Mouse (Mus musculus) left cerebral cortex, postnatal 36 days (tissue): ENCODE data around the gene Olfr1426. TPM values are rescaled to one million over a fixed set of nuclear protein-coding genes. Genes with fewer than 3 reads are reported as not detected.
"Not testable (repeated sequence)": the region's sequence is repeated elsewhere in the genome, so short reads cannot be mapped to it uniquely, and the experiment has no call there.

Experiments used
- DNase-seq, 2 experiments: peaks; one replicate each; pipeline ENCODE4 v3.0.0; 2021 to 2022; ENCODE audit warnings: low spot score in 2 of 2, mixed read lengths in 1 of 2
- intact Hi-C: fragments of 180-260 bp; cut with DNase I; formaldehyde crosslinking; loops from one replicate; pipeline ENCODE4 v1.15.1; 2025
- total RNA-seq, 2 experiments: library from RNA; stranded (reverse); gene quantifications; 2 replicates each; pipeline ENCODE4 v1.2.3; 2021

Olfr1426 gene
- not detected for total RNA-seq

DNA sequence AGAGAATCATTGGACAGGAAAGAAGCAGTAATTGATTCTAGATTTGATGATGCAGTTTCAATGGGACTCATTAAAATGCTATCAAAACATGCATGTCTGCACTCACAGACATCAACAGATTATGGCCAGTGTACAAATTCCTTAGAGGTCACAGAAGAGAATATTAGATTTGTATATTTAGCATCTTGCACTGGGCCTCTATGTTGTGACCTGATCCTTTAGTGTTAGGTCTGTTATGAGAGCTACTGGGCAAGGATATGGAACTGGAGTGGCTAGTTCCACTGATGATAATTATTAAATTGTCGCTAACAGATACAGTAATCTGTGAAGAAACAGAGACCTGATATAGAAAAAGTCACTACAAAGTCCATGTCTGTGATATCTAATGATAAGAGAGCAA, at the start of gene Olfr1426:
Olfr1426 (minus strand) TSS at position 101 of the 400 bp plus-strand sequence.
- no peak for DNase-seq
- intact Hi-C loops, result no loop called here

DNA sequence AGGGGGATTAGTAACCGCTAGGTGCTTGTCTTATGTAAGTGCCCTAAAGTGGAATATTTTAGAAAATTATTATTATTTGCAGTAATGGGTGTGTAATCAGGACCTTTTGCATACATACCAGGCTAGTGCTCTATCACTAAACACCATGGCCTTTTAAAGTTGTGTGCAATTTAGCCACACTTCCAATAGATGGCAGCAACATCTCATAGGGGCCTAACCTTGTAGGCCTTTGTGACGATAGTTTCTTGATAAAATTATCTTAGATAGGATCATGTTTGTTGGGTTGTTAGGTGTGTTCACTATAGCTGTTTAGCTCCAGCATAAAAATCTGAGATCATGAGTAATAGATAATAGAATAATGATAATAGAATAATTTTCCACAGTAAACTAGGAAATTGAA, 42.5 kb upstream of the Olfr1426 start:
- intact Hi-C loops, result loop anchor here (5.0 to 10.0 kb wide), 3 partner anchors 281 to 461 kb away; partner anchors contain the start of genes Dtx4, Gm4952 and Olfr1441
- no peak for DNase-seq

DNA sequence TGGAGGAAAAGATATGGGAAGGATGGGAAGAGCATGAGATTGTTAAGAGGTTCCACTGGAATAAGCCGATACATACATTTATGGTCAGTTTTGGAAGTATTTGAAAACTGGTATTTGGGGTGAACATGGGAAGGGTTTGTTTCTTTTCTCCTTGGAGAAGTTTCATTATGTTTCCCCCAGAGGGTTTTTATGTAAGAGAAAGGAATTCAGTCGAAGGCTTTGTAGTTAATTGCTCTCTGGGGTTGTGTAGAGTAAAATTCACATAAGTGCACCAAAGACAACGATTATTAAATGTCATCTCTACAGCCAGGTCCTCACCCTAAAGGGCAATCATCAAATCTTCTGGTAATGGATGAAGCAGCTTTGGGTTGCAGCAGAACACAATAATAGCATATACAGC, 31.3 kb upstream of the Olfr1426 start, which contains the start of gene Olfr76:
Olfr76 (minus strand) TSS at position 101 of the 400 bp plus-strand sequence.
- DNase-seq, result no peak
- intact Hi-C loops, result no loop called here

DNA sequence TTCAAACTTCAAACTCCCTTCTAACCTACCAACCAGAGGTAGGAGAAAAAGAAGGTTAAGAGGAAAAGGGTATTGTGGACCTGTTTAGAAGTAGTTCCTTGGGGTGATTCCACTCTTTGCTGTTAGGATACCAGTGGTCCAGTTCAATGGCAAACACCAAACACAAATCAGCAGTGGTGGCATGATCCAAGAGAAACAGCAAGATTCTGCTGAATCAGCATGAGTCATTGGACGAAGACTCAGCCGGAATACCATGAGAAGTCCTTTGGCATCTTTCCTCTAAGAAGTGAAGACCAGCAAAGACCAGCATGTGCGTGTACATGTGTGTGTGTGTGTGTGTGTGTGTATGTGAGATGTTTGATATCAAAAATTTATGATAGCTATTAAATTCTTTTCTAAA, 24.7 kb upstream of the Olfr1426 start:
- no peak for DNase-seq
- intact Hi-C loops, result no loop called here

DNA sequence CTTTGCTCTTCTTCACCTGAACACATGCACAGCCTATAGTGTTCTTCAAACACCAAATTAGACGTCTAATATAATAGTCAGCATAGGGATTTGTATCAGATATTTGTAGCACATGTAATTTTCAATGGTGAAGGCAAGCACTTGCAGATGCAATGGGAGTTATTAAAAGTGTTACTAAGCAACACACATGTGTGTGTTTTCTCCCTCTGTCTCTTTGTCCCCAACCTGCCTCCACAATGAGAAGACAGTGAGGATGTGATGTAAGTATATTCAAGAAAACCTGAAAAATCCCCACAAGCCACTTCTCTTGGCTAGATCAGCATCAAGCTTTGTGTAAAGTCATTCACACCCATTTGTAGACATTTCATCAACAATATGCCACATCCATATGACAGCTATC, 24.0 kb upstream of the Olfr1426 start, which contains the start of gene Olfr1428:
Olfr1428 (minus strand) TSS at position 101 of the 400 bp plus-strand sequence.
- intact Hi-C loops, result no loop called here
- DNase-seq, result no peak

DNA sequence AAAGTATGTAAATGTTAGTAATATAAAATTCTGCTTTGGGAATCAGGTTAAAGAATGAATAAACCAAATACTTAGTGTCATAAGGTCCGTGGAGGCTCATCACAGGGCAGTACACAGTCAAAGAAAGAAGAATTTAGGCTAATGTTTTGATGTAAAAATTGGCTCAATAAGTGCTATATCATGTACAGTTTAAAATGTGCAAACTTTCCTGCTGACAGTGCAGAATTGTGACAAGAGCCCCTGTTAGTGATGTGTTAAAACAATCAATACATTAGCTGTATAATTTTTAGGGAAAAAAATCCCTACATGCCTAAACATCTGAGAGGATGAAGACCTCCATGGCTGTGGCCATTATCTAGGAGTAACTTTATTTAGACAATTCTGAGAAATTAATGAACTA, 22.0 kb upstream of the Olfr1426 start:
- DNase-seq, result no peak
- intact Hi-C loops, result no loop called here

DNA sequence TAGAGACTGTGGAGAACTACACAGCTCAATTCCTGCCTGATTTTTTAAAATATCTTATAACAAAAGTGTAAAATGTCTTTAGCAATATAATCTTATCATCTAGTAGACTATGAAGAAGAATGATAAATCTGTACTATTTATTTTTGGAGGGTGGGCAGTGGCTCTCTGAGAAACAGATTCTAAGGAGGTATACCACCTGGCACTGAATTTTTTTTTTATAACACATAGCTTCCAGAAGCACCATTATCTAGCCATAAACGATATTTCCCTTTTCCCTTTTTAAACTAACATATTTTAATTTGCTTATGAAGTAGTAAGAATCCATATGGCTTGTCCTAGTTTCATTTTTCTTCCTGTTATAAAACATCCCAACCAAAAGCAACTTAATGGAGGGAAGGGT, 12.7 kb upstream of the Olfr1426 start:
- no peak for DNase-seq
- intact Hi-C loops, result no loop called here

DNA sequence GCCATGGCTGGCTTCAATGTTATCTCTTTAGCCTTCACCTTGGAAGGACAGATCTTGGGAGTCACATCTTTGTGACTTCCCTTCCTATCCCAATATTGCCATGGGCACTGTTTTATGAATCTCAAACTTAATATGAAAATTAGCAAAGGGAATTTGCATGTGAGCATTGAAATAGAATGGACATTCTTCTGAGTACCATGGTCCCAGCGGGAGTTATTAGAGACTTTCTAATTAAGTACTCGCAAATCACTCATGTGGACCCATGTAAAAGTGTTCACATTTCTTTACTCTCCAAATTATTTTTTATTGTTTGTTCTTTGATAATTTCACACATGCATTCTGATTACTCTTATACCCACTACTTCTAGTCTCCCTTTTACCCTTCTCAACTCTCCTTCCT, 11.4 kb upstream of the Olfr1426 start, which contains the start of gene Olfr1427:
Olfr1427 (minus strand) TSS at position 101 of the 400 bp plus-strand sequence.
- no peak for DNase-seq
- intact Hi-C loops, result no loop called here

DNA sequence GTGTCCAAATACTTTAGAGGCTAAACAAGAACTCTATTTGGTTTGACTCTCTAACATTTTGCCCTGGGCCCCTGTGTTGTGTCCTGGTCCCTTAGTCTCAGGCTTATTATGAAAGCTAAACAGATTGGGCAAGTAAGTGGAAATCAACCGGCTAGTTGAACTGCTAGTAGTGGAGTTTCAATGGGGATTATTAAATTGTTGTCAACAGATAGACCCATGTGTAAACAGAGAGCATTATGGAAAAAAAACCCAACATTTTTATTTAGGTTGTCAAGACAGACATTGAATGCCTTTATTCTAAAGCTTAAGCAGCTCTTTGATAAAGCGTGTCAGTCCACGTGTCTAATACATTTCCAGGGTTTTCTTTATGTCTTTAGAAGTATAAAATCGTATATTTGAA, 14.2 kb downstream of the Olfr1426 start, which contains the start of gene Olfr1425:
Olfr1425 (minus strand) TSS at position 101 of the 400 bp plus-strand sequence.
- DNase-seq, intact Hi-C loops: not testable (repeated sequence)

DNA sequence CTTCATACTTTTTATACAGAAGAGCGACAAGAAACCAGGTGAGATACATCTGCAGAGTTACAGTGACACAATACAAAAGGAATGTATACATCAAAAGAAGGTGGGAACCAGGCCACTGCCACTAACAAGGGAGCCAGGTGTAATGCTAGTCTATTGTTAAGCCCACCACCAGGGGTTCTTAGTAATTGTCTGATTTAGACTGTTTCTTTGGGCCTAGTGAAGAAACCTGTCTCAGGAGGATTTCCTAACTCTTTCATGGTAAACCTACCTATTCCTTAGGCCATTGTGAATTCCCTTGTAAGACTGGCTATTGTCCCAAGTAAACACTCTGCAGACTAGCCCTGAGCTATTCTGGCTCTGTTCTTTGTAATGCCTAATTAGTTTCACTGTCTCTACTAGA, 22.3 kb downstream of the Olfr1426 start:
- intact Hi-C loops, DNase-seq: not testable (repeated sequence)

DNA sequence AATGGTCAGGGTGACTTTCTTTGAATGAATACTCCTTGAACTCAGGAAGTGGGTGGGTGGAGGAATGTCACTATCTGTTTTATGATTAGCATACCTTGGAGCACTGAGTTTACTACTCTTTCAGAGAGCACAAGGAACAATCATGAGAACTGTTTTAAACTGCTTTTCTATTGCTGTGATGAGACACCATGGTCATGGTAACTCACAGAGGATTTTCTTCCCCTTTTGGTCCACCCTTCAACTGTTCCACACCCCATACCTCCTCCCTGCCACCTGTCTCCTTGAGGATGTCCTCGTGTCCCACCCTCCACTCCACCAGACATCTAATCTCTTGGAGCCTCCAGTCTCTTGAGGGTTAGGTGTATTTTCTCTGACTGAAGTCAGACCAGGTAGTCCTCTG, 24.0 kb downstream of the Olfr1426 start:
- intact Hi-C loops, DNase-seq: not testable (repeated sequence)

DNA sequence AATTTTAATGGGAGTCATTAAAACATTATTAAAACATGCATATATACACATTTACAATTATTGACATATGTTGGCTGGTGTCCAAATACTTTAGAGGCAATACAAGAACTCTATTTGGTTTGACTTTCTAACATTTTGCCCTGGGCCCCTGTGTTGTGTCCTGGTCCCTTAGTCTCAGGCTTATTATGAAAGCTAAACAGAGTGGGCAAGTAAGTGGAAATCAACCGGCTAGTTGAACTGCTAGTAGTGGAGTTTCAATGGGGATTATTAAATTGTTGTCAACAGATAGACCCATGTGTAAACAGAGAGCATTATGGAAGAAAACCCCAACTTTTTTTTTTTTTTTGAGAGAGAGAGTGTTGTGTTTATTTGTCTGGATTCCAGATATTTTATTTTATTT, 29.2 kb downstream of the Olfr1426 start, which contains the start of gene Olfr1424:
Olfr1424 (minus strand) TSS at position 101 of the 400 bp plus-strand sequence.
- DNase-seq, intact Hi-C loops: not testable (repeated sequence)

DNA sequence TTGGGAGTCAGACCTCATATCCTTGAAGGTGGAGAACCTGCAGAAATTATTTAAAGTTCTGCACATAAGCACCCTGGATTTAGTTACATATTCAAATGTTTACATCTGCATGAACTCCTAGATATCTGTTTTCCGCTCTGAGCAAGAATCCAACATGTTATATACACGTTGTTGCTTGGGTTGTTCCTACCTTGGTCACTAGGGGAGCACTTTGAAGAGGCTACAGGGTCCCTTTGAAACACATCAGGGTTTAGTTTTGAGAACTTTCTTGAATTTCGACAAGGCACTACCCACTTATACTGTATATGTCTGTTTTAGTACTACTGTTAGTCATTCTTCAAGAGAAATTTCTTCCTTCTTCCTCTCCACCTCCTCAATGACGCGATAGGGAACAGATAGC, 48.6 kb downstream of the Olfr1426 start:
- intact Hi-C loops, result no loop called here
- DNase-seq, result no peak

DNA sequence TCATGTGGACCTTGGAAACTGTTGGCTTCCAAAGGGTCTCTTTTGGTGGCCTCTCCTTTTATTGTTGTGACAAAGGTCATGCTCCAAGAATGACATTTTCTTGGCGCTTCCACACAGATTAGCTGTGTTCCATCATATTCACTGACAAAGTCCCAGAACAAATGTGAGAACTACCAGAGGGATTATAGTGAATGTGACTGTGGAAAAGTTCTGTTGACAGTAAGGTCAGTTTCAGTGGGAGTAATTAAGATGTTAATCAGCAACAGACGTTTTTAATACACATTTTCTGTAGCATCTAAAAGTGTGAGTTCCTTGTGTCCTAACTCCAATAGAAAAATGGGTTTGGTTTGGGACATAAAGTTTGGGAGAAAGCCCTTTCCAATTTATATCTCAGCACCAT, 50.6 kb downstream of the Olfr1426 start, which contains the start of gene Olfr1423:
Olfr1423 (minus strand) TSS at position 101 of the 400 bp plus-strand sequence.
- no peak for DNase-seq
- intact Hi-C loops, result no loop called here

DNA sequence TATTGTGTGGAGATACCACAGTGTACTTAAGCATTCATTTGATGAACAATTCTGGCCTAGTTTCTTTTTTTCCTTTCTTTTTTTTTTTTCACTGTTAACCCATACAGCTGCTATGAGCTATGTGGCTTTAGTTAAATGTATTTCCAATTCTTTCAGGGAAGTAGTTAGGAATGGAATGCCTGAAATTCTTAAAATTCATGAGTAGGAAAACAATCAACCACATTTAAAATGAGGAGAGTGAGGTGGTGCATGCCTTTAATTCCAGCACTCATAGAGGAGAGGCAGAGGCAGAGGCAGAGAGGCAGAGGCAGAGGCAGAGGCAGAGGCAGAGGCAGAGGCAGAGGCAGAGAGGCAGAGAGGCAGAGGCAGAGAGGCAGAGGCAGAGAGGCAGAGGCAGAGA, 54.1 kb downstream of the Olfr1426 start:
- intact Hi-C loops, result no loop called here
- DNase-seq, result no peak

Other genes starting within 250 kb of the Olfr1426 start
- gene Olfr1418, start 230.9 kb downstream of the Olfr1426 start, total RNA-seq, result not detected
- gene Olfr1419, start 216.9 kb downstream of the Olfr1426 start, total RNA-seq, result not detected
- gene Olfr1420, start 205.4 kb downstream of the Olfr1426 start, total RNA-seq, result not detected
- 10 to 100 TPM; 18.5 to 19.6 TPM for gene Patl1, start 179.6 kb downstream of the Olfr1426 start, total RNA-seq
- gene Osbp, start 126.1 kb downstream of the Olfr1426 start, total RNA-seq, result 10 to 100 TPM; 55.5 to 59.1 TPM
- not detected for gene Olfr1423, start 50.7 kb downstream of the Olfr1426 start, total RNA-seq
- not detected for gene Olfr1424, start 29.3 kb downstream of the Olfr1426 start, total RNA-seq
- gene Olfr1425, start 14.3 kb downstream of the Olfr1426 start, total RNA-seq, result not detected
- gene Olfr1427, start 11.3 kb upstream of the Olfr1426 start, total RNA-seq, result not detected
- not detected for gene Olfr1428, start 23.9 kb upstream of the Olfr1426 start, total RNA-seq
- gene Olfr76, start 31.2 kb upstream of the Olfr1426 start, total RNA-seq, result not detected
- gene Olfr1555-ps1, start 78.1 kb upstream of the Olfr1426 start, total RNA-seq, result not detected
- not detected for gene Olfr1431, start 108.6 kb upstream of the Olfr1426 start, total RNA-seq
- gene Olfr1432, start 140.6 kb upstream of the Olfr1426 start, total RNA-seq, result not detected
- not detected for gene Olfr262, start 149.6 kb upstream of the Olfr1426 start, total RNA-seq
- not detected for gene Olfr235, start 169.0 kb upstream of the Olfr1426 start, total RNA-seq
- gene Olfr1434, start 187.8 kb upstream of the Olfr1426 start, total RNA-seq, result not detected
- gene Olfr1436, start 207.1 kb upstream of the Olfr1426 start, total RNA-seq, result not detected
- gene Olfr1437, start 233.1 kb upstream of the Olfr1426 start, total RNA-seq, result not detected
- gene Olfr1438-ps1, start 243.9 kb upstream of the Olfr1426 start, total RNA-seq, result not detected